ENCODE assay signal across 24 mouse cellular contexts in genomic region chr5:147868674-147869073, GRCm38 (mm10). TPM values are rescaled to one million over a fixed set of nuclear protein-coding genes. Genes with fewer than 3 reads are reported as not detected.
DNase-seq lines count a peak whose midpoint lies in the region; ATAC-seq and TF ChIP-seq lines count a peak whose summit lies in the region.
"Had no signal": no experiment of that assay in that cellular context is flagged by ENCODE, and none has a peak within 500 bp of the region (broad histone marks: within the 10 kb centered on the region; RNA-seq: fewer than 3 reads in every experiment).

No protein-coding gene starts in this region.

- no peak overlapping the region for H3K4me2 ChIP-seq in hindbrain, postnatal 0 days (ENCODE audit: low read depth, low read length)
- no peak overlapping the region for H3K4me2 ChIP-seq in hindbrain, embryonic 12.5 days (replicated peaks)
- no peak overlapping the region for H3K4me2 ChIP-seq in liver, embryonic 14.5 days (ENCODE audit: low read depth)
- H3K4me2 ChIP-seq: embryonic facial prominence, embryonic 15.5 days; forebrain, embryonic 15.5 days; limb, embryonic 13.5 days; liver, embryonic 15.5 days; midbrain, embryonic 13.5 days had no signal

- ATAC-seq in hindbrain, postnatal 0 days: no peak
- no peak for ATAC-seq in hindbrain, embryonic 12.5 days (ENCODE audit: low FRiP score)
- ATAC-seq in liver, embryonic 14.5 days (ENCODE audit: insufficient read depth): no peak
- ATAC-seq: forebrain, embryonic 15.5 days; hindbrain, embryonic 16.5 days; midbrain, embryonic 13.5 days had no signal

- H3K4me3 ChIP-seq in hindbrain, postnatal 0 days (ENCODE audit: low read length): no peak overlapping the region
- H3K4me3 ChIP-seq in hindbrain, embryonic 12.5 days: no peak overlapping the region
- no peak overlapping the region for H3K4me3 ChIP-seq in liver, embryonic 14.5 days (ENCODE audit: insufficient read depth in 1 of 2, low read depth in 2 of 2, low read length in 2 of 2)
- no peak overlapping the region for H3K4me3 ChIP-seq in E14TG2a.4 (replicated peaks; ENCODE audit: low read length)
- no peak overlapping the region for H3K4me3 ChIP-seq in bone marrow macrophage, adult 2 months (ENCODE audit: insufficient read depth, low read length)
- H3K4me3 ChIP-seq: embryonic facial prominence, embryonic 15.5 days; forebrain, embryonic 15.5 days; limb, embryonic 13.5 days; liver, embryonic 15.5 days; midbrain, embryonic 13.5 days had no signal

- no peak overlapping the region for H3K9ac ChIP-seq in hindbrain, postnatal 0 days (replicated peaks; ENCODE audit: low read length)
- H3K9ac ChIP-seq in hindbrain, embryonic 12.5 days: no peak overlapping the region
- no peak overlapping the region for H3K9ac ChIP-seq in liver, embryonic 14.5 days (replicated peaks)
- H3K9ac ChIP-seq: embryonic facial prominence, embryonic 15.5 days; forebrain, embryonic 15.5 days; limb, embryonic 13.5 days; liver, embryonic 15.5 days; midbrain, embryonic 13.5 days had no signal

- no peak overlapping the region for H3K27ac ChIP-seq in hindbrain, postnatal 0 days
- H3K27ac ChIP-seq in hindbrain, embryonic 12.5 days: no peak overlapping the region
- H3K27ac ChIP-seq in liver, embryonic 14.5 days: no peak overlapping the region
- H3K27ac ChIP-seq in bone marrow macrophage, adult 2 months (ENCODE audit: insufficient read depth, low read depth, low read length): no peak overlapping the region
- H3K27ac ChIP-seq: forebrain, embryonic 15.5 days; limb, embryonic 13.5 days; liver, embryonic 15.5 days; midbrain, embryonic 13.5 days had no signal

- peaks cover 48% of the 10 kb centered on the region for H3K36me3 ChIP-seq in hindbrain, postnatal 0 days (ENCODE audit: insufficient read depth, low read length)
- peaks cover 92% of the 10 kb centered on the region for H3K36me3 ChIP-seq in hindbrain, embryonic 12.5 days
- peaks cover 39% of the 10 kb centered on the region for H3K36me3 ChIP-seq in liver, embryonic 14.5 days (replicated peaks; ENCODE audit: control insufficient read depth, insufficient read depth, low read depth)
- peaks cover 100% of the 10 kb centered on the region for H3K36me3 ChIP-seq in E14TG2a.4 (ENCODE audit: insufficient read depth, low read length)

- TF ChIP-seq CTCF in hindbrain, postnatal 0 days (IDR thresholded peaks at IDR 0.05; ENCODE audit: low read depth): peak; percentile 38; the same call in 1 of the 2 replicates
- peak; percentile 32; the same call in 1 of the 2 replicates for TF ChIP-seq CTCF in liver, embryonic 14.5 days (IDR thresholded peaks at IDR 0.05; ENCODE audit: low read depth)
- peak; percentile 42 for TF ChIP-seq CTCF in E14TG2a.4 (conservative IDR thresholded peaks at IDR 0.05; ENCODE audit: low read length)
- peak; percentile 22; the same call in 1 of the 2 replicates for TF ChIP-seq CTCF in bone marrow macrophage, adult 2 months (IDR thresholded peaks at IDR 0.05; ENCODE audit: low read depth, low read length)

- no peak for TF ChIP-seq EP300 in liver, embryonic 14.5 days (IDR thresholded peaks at IDR 0.05; ENCODE audit: low read depth)

- no peaks in the 10 kb centered on the region for H3K27me3 ChIP-seq in hindbrain, postnatal 0 days (ENCODE audit: insufficient read depth, low read length)
- no peaks in the 10 kb centered on the region for H3K27me3 ChIP-seq in hindbrain, embryonic 12.5 days
- no peaks in the 10 kb centered on the region for H3K27me3 ChIP-seq in liver, embryonic 14.5 days (ENCODE audit: control insufficient read depth, insufficient read depth, low read length)
- no peaks in the 10 kb centered on the region for H3K27me3 ChIP-seq in E14TG2a.4 (ENCODE audit: insufficient read depth, low read length)
- H3K27me3 ChIP-seq: embryonic facial prominence, embryonic 15.5 days; forebrain, embryonic 15.5 days; limb, embryonic 13.5 days; liver, embryonic 15.5 days; midbrain, embryonic 13.5 days had no signal

- TF ChIP-seq POLR2A in bone marrow macrophage, adult 2 months (IDR thresholded peaks at IDR 0.05; ENCODE audit: borderline replicate concordance, low read depth, low read length): no peak

- 92% methylated on average over 4 of the region's 4 CpGs for WGBS in hindbrain, postnatal 0 days
- 98% methylated on average over 4 of the region's 4 CpGs for WGBS in hindbrain, embryonic 12.5 days
- WGBS in liver, embryonic 14.5 days (ENCODE audit: insufficient replicate concordance): 68% methylated on average over 4 of the region's 4 CpGs

- no peaks in the 10 kb centered on the region for H3K9me3 ChIP-seq in hindbrain, postnatal 0 days (ENCODE audit: low read length)
- H3K9me3 ChIP-seq in hindbrain, embryonic 12.5 days (replicated peaks): no peaks in the 10 kb centered on the region
- H3K9me3 ChIP-seq in liver, embryonic 14.5 days (ENCODE audit: control insufficient read depth, low read length): no peaks in the 10 kb centered on the region
- H3K9me3 ChIP-seq in E14TG2a.4 (ENCODE audit: low read length): no peaks in the 10 kb centered on the region
- H3K9me3 ChIP-seq: embryonic facial prominence, embryonic 15.5 days; forebrain, embryonic 15.5 days; limb, embryonic 13.5 days; liver, embryonic 15.5 days; midbrain, embryonic 13.5 days had no signal

- DNase-seq in hindbrain, postnatal 0 days (ENCODE audit: low spot score): no peak
- no peak for DNase-seq in liver, embryonic 14.5 days (ENCODE audit: low read depth in 3 of 3, low spot score in 3 of 3)
- DNase-seq in liver: no peak
- no peak for DNase-seq in ovary, postnatal 36 days (ENCODE audit: low spot score)
- DNase-seq: B cell, adult 2 months; cerebellum, adult 11 months; cerebellum, adult 9-11 months; gastrocnemius, postnatal 25 days; heart, adult 18-20 months; heart, postnatal 36 days; kidney, adult 11 months; kidney, postnatal 14 days; lung, postnatal 14 days; thymus, adult 18-20 months; thymus, postnatal 4 days had no signal

- H3K4me1 ChIP-seq in hindbrain, postnatal 0 days (ENCODE audit: insufficient read depth, low read length): no peaks in the 10 kb centered on the region
- H3K4me1 ChIP-seq in hindbrain, embryonic 12.5 days: no peaks in the 10 kb centered on the region
- H3K4me1 ChIP-seq in liver, embryonic 14.5 days (replicated peaks; ENCODE audit: control insufficient read depth in 2 of 2, insufficient read depth in 2 of 2, low read length in 1 of 2): peaks cover 0 to 2% of the 10 kb centered on the region in 2 experiments; a peak in 1 of 4 replicates
- peaks cover 90% of the 10 kb centered on the region for H3K4me1 ChIP-seq in E14TG2a.4 (replicated peaks; ENCODE audit: low read depth, low read length)
- peaks cover 49% of the 10 kb centered on the region for H3K4me1 ChIP-seq in bone marrow macrophage, adult 2 months (ENCODE audit: control insufficient read depth, insufficient read depth, low read length)
- H3K4me1 ChIP-seq: embryonic facial prominence, embryonic 15.5 days; forebrain, embryonic 15.5 days; limb, embryonic 13.5 days; midbrain, embryonic 13.5 days had no signal

RNA-seq across cellular contexts. Expression of gene Pomp, which starts 8.4 kb away (rescaled TPM):
- 74.2 and 124 TPM in 2 replicates for total RNA-seq in hindbrain, postnatal 0 days (2014; rRNA removed)
- polyA plus RNA-seq in hindbrain, postnatal 0 days (2015; fragmentation: Nextera tagmentation; extraction: Ambion mirVana): 526 and 544 TPM in 2 replicates
- polyA plus RNA-seq in hindbrain, embryonic 12.5 days (2016; fragmentation: Nextera tagmentation; extraction: Ambion mirVana): 469 and 476 TPM in 2 replicates
- polyA plus RNA-seq in liver, embryonic 14.5 days (2012; rRNA removed): 62.5 and 109 TPM in 2 replicates
- 255 and 261 TPM in 2 replicates for polyA plus RNA-seq in liver, embryonic 14.5 days (2014; fragmentation: Nextera tagmentation; extraction: Ambion mirVana)
- 312 and 343 TPM in 2 replicates for polyA plus RNA-seq in bone marrow macrophage, adult 2 months (2012; ENCODE audit: insufficient read depth, insufficient read length, missing spikeins)

RNA-seq across cellular contexts. Expression of gene Slc46a3, which starts 25.9 kb away (rescaled TPM):
- 6.2 and 6.5 TPM in 2 replicates for total RNA-seq in hindbrain, postnatal 0 days (2014; rRNA removed)
- polyA plus RNA-seq in hindbrain, postnatal 0 days (2015; fragmentation: Nextera tagmentation; extraction: Ambion mirVana): 6.1 and 6.4 TPM in 2 replicates
- 3.5 and 3.6 TPM in 2 replicates for polyA plus RNA-seq in hindbrain, embryonic 12.5 days (2016; fragmentation: Nextera tagmentation; extraction: Ambion mirVana)
- 17.6 and 20.6 TPM in 2 replicates for polyA plus RNA-seq in liver, embryonic 14.5 days (2012; rRNA removed)
- polyA plus RNA-seq in liver, embryonic 14.5 days (2014; fragmentation: Nextera tagmentation; extraction: Ambion mirVana): 16.1 and 16.7 TPM in 2 replicates
- polyA plus RNA-seq in bone marrow macrophage, adult 2 months (2012; ENCODE audit: insufficient read depth, insufficient read length, missing spikeins): 172 and 173 TPM in 2 replicates
